Mouse (Mus musculus): ENCODE results near the gene Brms1. TPM values are rescaled to one million over a fixed set of nuclear protein-coding genes. Genes with fewer than 3 reads are reported as not detected.

The Brms1 gene
- polyA plus RNA-seq, 1 experiment from 2014 or later, result 39.8 TPM

DNA sequence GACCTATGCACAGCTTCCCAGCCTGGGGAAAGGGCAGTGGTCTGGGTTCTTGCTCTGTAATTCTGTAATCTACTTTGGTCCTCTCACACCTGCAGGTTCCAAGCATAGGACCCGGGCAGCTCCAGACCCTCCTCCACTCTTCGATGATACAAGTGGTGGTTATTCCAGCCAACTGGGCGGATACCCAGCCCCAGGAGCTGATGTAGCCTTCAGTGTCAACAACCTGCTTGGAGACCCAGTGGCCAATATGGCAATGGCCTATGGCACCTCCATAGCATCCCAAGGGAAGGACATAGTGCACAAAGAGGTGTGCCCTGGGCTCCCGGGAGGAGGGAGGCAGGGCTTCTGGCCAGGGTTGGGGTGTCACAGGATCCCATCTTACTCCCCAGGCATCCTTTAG lies 48.2 kb downstream of the Brms1 start:
- peaks cover 22% of the 10 kb centered on the region for H3K4me1 ChIP-seq (ENCODE audit: control insufficient read depth, insufficient read depth, low read length)
- WGBS, result 91% methylated on average over 4 of the region's 4 CpGs
- H3K27me3 ChIP-seq (ENCODE audit: control insufficient read depth, insufficient read depth, low read length), result peaks cover 21% of the 10 kb centered on the region
- peak overlapping the region; percentile 90 for H3K4me3 ChIP-seq (replicated peaks; ENCODE audit: low read length)
- peak overlapping the region; percentile 91 for H3K4me2 ChIP-seq (ENCODE audit: low read depth, low read length)
- no peak for ATAC-seq (ENCODE audit: insufficient read depth, low FRiP score)
- no peaks in the 10 kb centered on the region for H3K36me3 ChIP-seq (ENCODE audit: control insufficient read depth, insufficient read depth, low read length)
- peak overlapping the region; percentile 88 for H3K9ac ChIP-seq (ENCODE audit: low read length)
- no peak overlapping the region for H3K27ac ChIP-seq (ENCODE audit: low read length)
- H3K9me3 ChIP-seq (replicated peaks; ENCODE audit: control insufficient read depth, low read length), result no peaks in the 10 kb centered on the region

DNA sequence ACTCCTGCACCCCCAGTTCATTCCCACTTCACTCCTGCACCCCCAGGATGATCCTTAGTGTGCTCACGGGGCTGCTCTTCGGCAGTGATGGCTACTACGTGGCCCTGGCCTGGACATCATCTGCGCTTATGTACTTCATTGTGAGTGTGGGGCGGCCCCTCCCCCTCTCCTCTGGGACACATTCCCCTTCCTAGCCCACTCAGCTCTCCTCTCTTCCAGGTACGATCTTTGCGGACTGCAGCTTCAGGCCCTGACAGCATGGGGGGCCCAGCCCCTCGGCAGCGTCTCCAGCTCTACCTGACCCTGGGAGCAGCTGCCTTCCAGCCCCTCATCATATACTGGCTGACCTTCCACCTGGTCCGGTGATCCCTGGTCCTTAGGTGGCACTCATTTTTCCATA lies 50.9 kb downstream of the Brms1 start:
- Histone ChIP-seq H3K4me3 (replicated peaks; ENCODE audit: low read length) (no peak overlapping the region), H3K27me3 (ENCODE audit: control insufficient read depth, insufficient read depth, low read length) (no peaks in the 10 kb centered on the region), H3K9ac (ENCODE audit: low read length) (no peak overlapping the region), H3K36me3 (ENCODE audit: control insufficient read depth, insufficient read depth, low read length) (no peaks in the 10 kb centered on the region), H3K9me3 (replicated peaks; ENCODE audit: control insufficient read depth, low read length) (no peaks in the 10 kb centered on the region), H3K4me2 (ENCODE audit: low read depth, low read length) (no peak overlapping the region), H3K4me1 (ENCODE audit: control insufficient read depth, insufficient read depth, low read length) (peaks cover 33% of the 10 kb centered on the region), H3K27ac (ENCODE audit: low read length) (no peak overlapping the region)
- ATAC-seq (ENCODE audit: insufficient read depth, low FRiP score), result no peak
- 84% methylated on average over 10 of the region's 10 CpGs for WGBS

DNA sequence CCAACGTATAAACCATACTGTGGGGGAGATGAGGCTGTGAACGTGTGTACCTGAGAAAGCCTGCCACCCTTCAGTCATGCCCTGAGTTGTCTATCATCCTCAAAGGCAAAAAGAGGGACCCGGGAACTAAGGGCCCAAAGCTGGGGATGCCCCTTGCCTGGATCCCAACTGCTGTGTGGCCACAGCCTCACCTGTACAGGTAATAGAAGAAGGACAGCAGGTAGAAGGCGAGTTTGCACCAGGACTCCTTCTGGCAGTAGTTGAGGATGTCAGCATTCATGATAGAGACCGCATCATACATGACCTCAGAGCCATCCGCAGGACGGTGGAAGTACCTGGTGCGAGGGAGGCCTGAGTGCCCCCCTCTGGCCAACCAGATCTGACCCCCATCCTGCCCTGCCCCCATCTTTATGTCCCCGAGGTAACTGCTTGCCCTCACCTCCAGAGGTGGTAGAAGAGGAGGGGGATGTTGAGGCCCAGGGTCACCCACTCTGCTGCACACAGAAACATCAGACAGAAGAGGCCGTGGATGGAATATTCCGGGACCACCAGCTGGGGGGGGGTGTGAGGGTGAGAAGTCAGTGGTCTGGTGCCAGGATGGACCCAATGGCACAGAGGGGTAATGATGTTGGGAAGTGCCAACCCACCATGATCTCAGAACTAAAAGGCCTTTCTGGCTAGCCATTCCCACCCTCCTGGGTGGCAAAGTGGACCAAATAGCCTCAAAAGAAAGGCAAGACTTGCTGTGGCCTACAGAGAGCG lies 52.5 kb downstream of the Brms1 start:
- Histone ChIP-seq H3K36me3 (ENCODE audit: control insufficient read depth, insufficient read depth, low read length) (no peaks in the 10 kb centered on the region), H3K4me3 (replicated peaks; ENCODE audit: low read length) (no peak overlapping the region), H3K27ac (ENCODE audit: low read length) (no peak overlapping the region), H3K4me1 (ENCODE audit: control insufficient read depth, insufficient read depth, low read length) (peaks cover 34% of the 10 kb centered on the region), H3K9me3 (replicated peaks; ENCODE audit: control insufficient read depth, low read length) (no peaks in the 10 kb centered on the region), H3K27me3 (ENCODE audit: control insufficient read depth, insufficient read depth, low read length) (no peaks in the 10 kb centered on the region), H3K9ac (ENCODE audit: low read length) (no peak overlapping the region), H3K4me2 (ENCODE audit: low read depth, low read length) (no peak overlapping the region)
- ATAC-seq (ENCODE audit: insufficient read depth, low FRiP score), result no peak
- 75% methylated on average over 12 of the region's 12 CpGs for WGBS

- ATAC-seq (ENCODE audit: insufficient read depth, low FRiP score), result peak; percentile 58; the same call in 1 of the 2 replicates
- H3K27ac ChIP-seq (ENCODE audit: low read length), result no peak overlapping the region
- H3K9ac ChIP-seq (ENCODE audit: low read length), result no peak overlapping the region; the same call in 1 of the 2 replicates
- no peaks in the 10 kb centered on the region for H3K36me3 ChIP-seq (ENCODE audit: control insufficient read depth, insufficient read depth, low read length)
- H3K9me3 ChIP-seq (replicated peaks; ENCODE audit: control insufficient read depth, low read length), result no peaks in the 10 kb centered on the region
- 2% methylated on average over 21 of the region's 21 CpGs for WGBS
- no peak overlapping the region; the same call in 1 of the 2 replicates for H3K4me3 ChIP-seq (replicated peaks; ENCODE audit: low read length)
- no peaks in the 10 kb centered on the region for H3K27me3 ChIP-seq (ENCODE audit: control insufficient read depth, insufficient read depth, low read length)
- peaks cover 31% of the 10 kb centered on the region for H3K4me1 ChIP-seq (ENCODE audit: control insufficient read depth, insufficient read depth, low read length)
- no peak overlapping the region for H3K4me2 ChIP-seq (ENCODE audit: low read depth, low read length)
Measured at GRCm38 (mm10) chr19:5094243-5094632, 53.1 kb downstream of the Brms1 start.

DNA sequence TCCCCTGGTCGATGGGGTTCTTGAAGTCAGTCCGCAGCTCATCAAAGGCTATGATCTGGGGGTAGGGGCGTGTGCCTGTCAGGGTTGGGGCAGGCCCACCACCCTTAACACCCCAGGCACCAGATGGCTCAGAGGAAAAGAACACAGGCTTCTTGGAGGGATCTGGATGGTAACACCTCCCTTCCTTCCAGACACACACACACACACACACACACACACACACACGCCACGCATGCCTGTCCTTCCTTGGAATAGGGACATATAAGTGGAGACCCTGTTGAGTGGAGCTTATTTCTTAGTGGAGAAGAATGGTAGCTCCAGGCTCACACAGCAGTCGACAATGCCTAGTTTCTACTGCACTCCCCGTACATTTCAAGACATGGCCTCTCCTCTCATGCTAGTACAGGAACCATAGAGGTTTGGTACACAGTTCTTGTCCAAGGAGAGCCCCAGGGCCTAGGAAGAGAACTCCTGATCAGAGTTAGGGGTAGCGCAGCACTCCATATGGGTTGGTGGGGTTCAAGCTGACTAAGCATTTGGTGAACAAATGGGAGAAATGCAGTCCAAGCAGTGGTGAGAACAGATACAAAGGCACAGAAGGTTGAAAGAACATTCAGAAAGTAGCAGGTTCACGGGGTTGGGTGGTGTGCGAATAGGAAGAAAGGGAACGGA lies 53.7 kb downstream of the Brms1 start:
- H3K9ac ChIP-seq (ENCODE audit: low read length), result no peak overlapping the region; the same call in 1 of the 2 replicates
- 45% methylated on average over 11 of the region's 11 CpGs for WGBS
- H3K9me3 ChIP-seq (replicated peaks; ENCODE audit: control insufficient read depth, low read length), result no peaks in the 10 kb centered on the region
- H3K27ac ChIP-seq (ENCODE audit: low read length), result no peak overlapping the region
- no peaks in the 10 kb centered on the region for H3K27me3 ChIP-seq (ENCODE audit: control insufficient read depth, insufficient read depth, low read length)
- no peak overlapping the region for H3K4me3 ChIP-seq (replicated peaks; ENCODE audit: low read length)
- peaks cover 26% of the 10 kb centered on the region for H3K4me1 ChIP-seq (ENCODE audit: control insufficient read depth, insufficient read depth, low read length)
- ATAC-seq (ENCODE audit: insufficient read depth, low FRiP score), result no peak
- peaks cover under 1% of the 10 kb centered on the region; the same call in 1 of the 2 replicates for H3K36me3 ChIP-seq (ENCODE audit: control insufficient read depth, insufficient read depth, low read length)
- H3K4me2 ChIP-seq (ENCODE audit: low read depth, low read length), result no peak overlapping the region

DNA sequence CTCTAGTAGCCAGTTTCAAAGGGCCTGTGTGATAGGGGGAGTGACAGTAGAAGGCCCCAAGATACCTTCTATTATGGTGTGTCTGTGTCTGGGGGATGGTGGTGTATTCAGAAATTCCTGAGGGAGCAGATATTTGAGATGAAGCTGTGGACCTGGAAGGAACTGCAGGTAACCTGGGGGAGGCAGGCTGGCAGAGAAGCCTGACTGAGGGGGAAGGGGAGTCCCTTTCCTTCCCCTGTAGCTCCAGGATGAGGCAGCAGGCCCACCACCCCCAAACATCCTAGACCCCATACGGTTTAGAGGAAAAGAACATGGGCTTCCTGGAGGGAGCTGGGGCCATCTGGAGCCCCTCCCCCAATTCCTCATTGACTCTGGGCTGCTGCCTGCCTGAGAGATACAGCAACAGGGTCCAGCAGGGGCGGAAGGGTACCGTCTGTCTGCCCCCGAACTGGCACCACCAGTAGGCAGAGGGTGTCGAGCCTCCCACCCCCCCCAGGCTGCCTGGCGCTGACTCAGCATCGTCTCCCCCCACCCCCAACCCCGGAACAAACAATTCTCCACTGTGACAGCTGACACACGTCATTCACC lies 54.8 kb downstream of the Brms1 start:
- peaks cover 3% of the 10 kb centered on the region; the same call in 1 of the 2 replicates for H3K36me3 ChIP-seq (ENCODE audit: control insufficient read depth, insufficient read depth, low read length)
- no peak overlapping the region for H3K9ac ChIP-seq (ENCODE audit: low read length)
- no peaks in the 10 kb centered on the region for H3K27me3 ChIP-seq (ENCODE audit: control insufficient read depth, insufficient read depth, low read length)
- peaks cover 26% of the 10 kb centered on the region for H3K4me1 ChIP-seq (ENCODE audit: control insufficient read depth, insufficient read depth, low read length)
- H3K9me3 ChIP-seq (replicated peaks; ENCODE audit: control insufficient read depth, low read length), result no peaks in the 10 kb centered on the region
- 13% methylated on average over 9 of the region's 9 CpGs for WGBS
- no peak for ATAC-seq (ENCODE audit: insufficient read depth, low FRiP score)
- no peak overlapping the region for H3K4me2 ChIP-seq (ENCODE audit: low read depth, low read length)
- no peak overlapping the region for H3K4me3 ChIP-seq (replicated peaks; ENCODE audit: low read length)
- H3K27ac ChIP-seq (ENCODE audit: low read length), result no peak overlapping the region

DNA sequence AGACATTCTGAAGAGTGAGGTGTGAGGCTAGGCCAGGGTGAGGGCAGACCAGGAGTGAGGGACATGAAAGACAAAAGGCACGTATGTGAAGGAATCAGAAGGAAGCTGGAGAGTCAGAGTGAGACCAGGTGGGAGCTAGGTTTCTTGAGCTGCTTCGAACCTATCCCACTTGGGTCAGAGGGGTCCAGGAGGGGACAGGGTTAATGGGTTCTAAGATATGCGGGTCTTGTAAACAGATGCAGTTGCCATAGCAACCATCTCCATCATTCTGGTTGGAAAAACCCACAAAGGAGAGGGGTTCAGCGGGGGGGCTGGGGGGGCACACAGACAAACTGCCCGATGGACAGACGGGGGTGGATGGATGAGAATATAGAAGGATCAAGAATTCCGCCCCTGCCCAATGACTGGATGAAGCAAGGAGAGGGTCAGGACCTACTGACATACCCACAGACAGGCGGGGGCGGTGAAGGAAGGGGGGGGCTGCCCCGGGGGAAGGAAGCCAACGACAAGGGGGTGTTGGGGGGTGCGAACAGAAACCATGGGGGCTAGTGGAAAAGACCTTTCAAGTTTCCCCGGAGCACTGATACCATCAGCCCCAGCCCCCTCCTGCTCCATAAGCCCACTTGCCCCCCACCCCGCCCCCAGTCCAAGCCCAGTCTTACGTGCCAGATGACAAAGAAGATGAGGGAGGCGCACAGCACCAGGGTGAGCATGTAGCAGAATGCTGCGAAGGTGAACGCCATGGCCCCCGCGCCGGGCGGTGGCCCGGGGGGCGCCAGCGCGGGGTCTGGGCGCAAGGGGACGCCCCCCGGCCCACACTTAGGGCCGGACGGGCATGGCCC lies 56.6 kb downstream of the Brms1 start:
- peak overlapping the region; percentile 99 for H3K4me2 ChIP-seq (ENCODE audit: low read depth, low read length)
- no peak for ATAC-seq (ENCODE audit: insufficient read depth, low FRiP score)
- peak overlapping the region; percentile 85 for H3K9ac ChIP-seq (ENCODE audit: low read length)
- H3K27me3 ChIP-seq (ENCODE audit: control insufficient read depth, insufficient read depth, low read length), result no peaks in the 10 kb centered on the region
- 4% methylated on average over 30 of the region's 31 CpGs for WGBS
- peaks cover 3% of the 10 kb centered on the region for H3K36me3 ChIP-seq (ENCODE audit: control insufficient read depth, insufficient read depth, low read length)
- H3K9me3 ChIP-seq (replicated peaks; ENCODE audit: control insufficient read depth, low read length), result no peaks in the 10 kb centered on the region
- peaks cover 26% of the 10 kb centered on the region for H3K4me1 ChIP-seq (ENCODE audit: control insufficient read depth, insufficient read depth, low read length)
- no peak overlapping the region for H3K27ac ChIP-seq (ENCODE audit: low read length)
- peak overlapping the region; percentile 60 for H3K4me3 ChIP-seq (replicated peaks; ENCODE audit: low read length)

GRCm38 (mm10) chr19:5098363-5099143 lies 57.4 kb downstream of the Brms1 start, which contains the start of gene Cnih2:
Gene Cnih2 (minus strand): TSS chr19:5098521.
- no peaks in the 10 kb centered on the region for H3K9me3 ChIP-seq (replicated peaks; ENCODE audit: control insufficient read depth, low read length)
- ATAC-seq (ENCODE audit: insufficient read depth, low FRiP score), result peak; percentile 72; the same call in 1 of the 2 replicates
- H3K36me3 ChIP-seq (ENCODE audit: control insufficient read depth, insufficient read depth, low read length), result peaks cover 3% of the 10 kb centered on the region
- H3K4me2 ChIP-seq (ENCODE audit: low read depth, low read length), result peak within 1 kb of the TSS; percentile 99
- H3K27me3 ChIP-seq (ENCODE audit: control insufficient read depth, insufficient read depth, low read length), result no peaks in the 10 kb centered on the region
- peaks cover 26% of the 10 kb centered on the region for H3K4me1 ChIP-seq (ENCODE audit: control insufficient read depth, insufficient read depth, low read length)
- WGBS, result 4% methylated on average over 48 of the region's 48 CpGs
- peak within 1 kb of the TSS; percentile 85 for H3K9ac ChIP-seq (ENCODE audit: low read length)
- no peak within 1 kb of the TSS for H3K27ac ChIP-seq (ENCODE audit: low read length)
- H3K4me3 ChIP-seq (replicated peaks; ENCODE audit: low read length), result peak within 1 kb of the TSS; percentile 60
